ENCODE assay signal across 8 mouse cellular contexts in genomic region chr11:98550975-98551828, GRCm38 (mm10). TPM values are rescaled to one million over a fixed set of nuclear protein-coding genes. Genes with fewer than 3 reads are reported as not detected.
DNase-seq lines count a peak whose midpoint lies in the region; ATAC-seq and TF ChIP-seq lines count a peak whose summit lies in the region.

TSS of gene Zpbp2 (plus strand) at chr11:98551097.

- H3K27ac ChIP-seq in hindbrain, embryonic 12.5 days: peak within 1 kb of the TSS; percentile 86

- no peaks in the 10 kb centered on the region for H3K4me1 ChIP-seq in hindbrain, embryonic 12.5 days

- WGBS in hindbrain, embryonic 12.5 days: under 1% methylated on average over 50 of the region's 51 CpGs

- in situ Hi-C loops in Patski (cut with MboI; ENCODE audit: low pct_unique_long_range_greater_than_20kb): loop anchor here (5.0 kb wide), 1 partner anchor 36 kb away; the partner anchor contains the start of gene Ormdl3

- H3K4me3 ChIP-seq in hindbrain, embryonic 12.5 days: peak within 1 kb of the TSS; percentile 71

- POLR2A ChIA-PET in Patski (lab: Charles Lee): interaction anchor here (1.1 kb wide), 1 partner anchor 36 kb away, joined by 3 read pairs; the partner anchor contains the start of gene Ormdl3

- peak within 1 kb of the TSS; percentile 65 for H3K4me2 ChIP-seq in hindbrain, embryonic 12.5 days (replicated peaks)

- no peaks in the 10 kb centered on the region for H3K9me3 ChIP-seq in hindbrain, embryonic 12.5 days (replicated peaks)

- no peak for TF ChIP-seq CTCF in Patski (IDR thresholded peaks at IDR 0.05)

- CTCF ChIA-PET in Patski (lab: Charles Lee): interaction anchor here (1.0 to 2.5 kb wide), 4 partner anchors 14 to 48 kb away, joined by 3 to 11 read pairs (median 4); partner anchors contain the start of gene Ormdl3

- no peaks in the 10 kb centered on the region for H3K36me3 ChIP-seq in hindbrain, embryonic 12.5 days

- ATAC-seq in Patski: peak; percentile 85
- peak; percentile 98 for ATAC-seq in hindbrain, embryonic 12.5 days (ENCODE audit: low FRiP score)

- DNase-seq in Patski (ENCODE audit: low read depth, low spot score): peak; percentile 49
- DNase-seq in cerebellum, postnatal 10 days: peak; percentile 96 to 97
- DNase-seq in frontal cortex, postnatal 10 days (ENCODE audit: low spot score in 2 of 2): peak; percentile 81 to 89
- peak; percentile 89 to 91 for DNase-seq in layer of hippocampus, postnatal 14 days (ENCODE audit: low spot score in 2 of 2)
- DNase-seq in lung, postnatal 10 days: peak; percentile 90
- DNase-seq in ovary, postnatal 14 days (ENCODE audit: low spot score): peak; percentile 76
- DNase-seq in thymus, postnatal 10 days (ENCODE audit: low spot score in 2 of 2): peak; percentile 93 to 97

- peaks cover 42% of the 10 kb centered on the region for H3K27me3 ChIP-seq in Patski
- peaks cover 42% of the 10 kb centered on the region for H3K27me3 ChIP-seq in hindbrain, embryonic 12.5 days

- peak within 1 kb of the TSS; percentile 71 for H3K9ac ChIP-seq in hindbrain, embryonic 12.5 days

RNA-seq across cellular contexts. Expression of gene Zpbp2, which starts in this region (rescaled TPM):
- polyA plus RNA-seq in Patski (2021): 0.98 TPM
- polyA plus RNA-seq in hindbrain, embryonic 12.5 days (2016; fragmentation: Nextera tagmentation; extraction: Ambion mirVana): 0.17 and 0.38 TPM in 2 replicates
- under 1 TPM in 1 of 2 experiments, not detected in 1; 0.31 TPM for total RNA-seq in layer of hippocampus, postnatal 14 days (2021)

Comparison
In these comparisons a context has a peak if more than half of its experiments do, and no peak if none do; other contexts are left out.
1. Peak in every context shown above with its lines: DNase-seq, ATAC-seq, H3K4me3 ChIP-seq and H3K27ac ChIP-seq.
2. Peak in DNase-seq and ATAC-seq in Patski; RNA of the gene not detected or under 1 TPM.
3. Peak in ATAC-seq, H3K4me3 ChIP-seq, H3K27ac ChIP-seq, H3K9ac ChIP-seq and H3K4me2 ChIP-seq in hindbrain, embryonic 12.5 days; RNA of the gene not detected or under 1 TPM.
4. Peak in DNase-seq in layer of hippocampus, postnatal 14 days; RNA of the gene not detected or under 1 TPM.